Mouse (Mus musculus) hindbrain, embryonic 15.5 days (tissue): Measurements from ENCODE around the gene Gm21319. TPM values are rescaled to one million over a fixed set of nuclear protein-coding genes. Genes with fewer than 3 reads are reported as not detected.
"Not testable (repeated sequence)": the region's sequence is repeated elsewhere in the genome, so short reads cannot be mapped to it uniquely, and the experiment has no call there.

Experiments
- ATAC-seq: fragments of 200-750 bp; cut with Nextera tagmentation; 2 replicates; pipeline ENCODE4 v1.8.0; 2017; ENCODE audit warnings: low read depth, moderate number of reproducible peaks, moderate TSS enrichment; ENCODE audit not compliant: low FRiP score
- H3K27ac ChIP-seq: fragments of 300-500 bp; sonication (generic); replicated peaks from 2 replicates; pipeline ENCODE4 v1.5.1; 2015; ENCODE audit warnings: mild to moderate bottlenecking, inconsistent platforms
- H3K27me3 ChIP-seq: fragments of 300-500 bp; sonication (generic); 2 replicates; pipeline ENCODE4 v1.6.1; 2015; ENCODE audit warnings: control low read depth, inconsistent platforms
- H3K36me3 ChIP-seq: fragments of 300-500 bp; sonication (generic); 2 replicates; pipeline ENCODE4 v1.6.1; 2015; ENCODE audit warnings: control low read depth, inconsistent platforms
- H3K4me1 ChIP-seq: fragments of 300-500 bp; sonication (generic); replicated peaks from 2 replicates; pipeline ENCODE4 v1.6.1; 2015; ENCODE audit warnings: control low read depth, inconsistent platforms
- H3K4me2 ChIP-seq: fragments of 300-500 bp; sonication (generic); 2 replicates; pipeline ENCODE4 v1.6.1; 2015; ENCODE audit warnings: moderate library complexity, mild to moderate bottlenecking, inconsistent platforms
- H3K4me3 ChIP-seq: fragments of 300-500 bp; sonication (generic); 2 replicates; pipeline ENCODE4 v1.5.1; 2015; ENCODE audit warnings: mild to moderate bottlenecking, inconsistent platforms
- H3K9ac ChIP-seq: fragments of 300-500 bp; sonication (generic); 2 replicates; pipeline ENCODE4 v1.6.1; 2015; ENCODE audit warnings: inconsistent platforms
- H3K9me3 ChIP-seq: fragments of 300-500 bp; sonication (generic); 2 replicates; pipeline ENCODE4 v1.6.1; 2016; ENCODE audit warnings: control low read depth, inconsistent platforms
- WGBS: fragments of 180-500 bp; shearing (Covaris S2); methylation state at CpG from one replicate; pipeline ENCODE4 v1.1.7; 2015; 5-methylcytosine and 5-hydroxymethylcytosine counted together
- polyA plus RNA-seq: library from polyadenylated mRNA; unstranded; fragments of >200 nt; fragmentation: Nextera tagmentation; extraction: Ambion mirVana; gene quantifications from 2 replicates; pipeline ENCODE4 v1.2.1, GENCODE M21; 2015

Gm21319 gene
- not detected in 2 replicates for polyA plus RNA-seq

DNA sequence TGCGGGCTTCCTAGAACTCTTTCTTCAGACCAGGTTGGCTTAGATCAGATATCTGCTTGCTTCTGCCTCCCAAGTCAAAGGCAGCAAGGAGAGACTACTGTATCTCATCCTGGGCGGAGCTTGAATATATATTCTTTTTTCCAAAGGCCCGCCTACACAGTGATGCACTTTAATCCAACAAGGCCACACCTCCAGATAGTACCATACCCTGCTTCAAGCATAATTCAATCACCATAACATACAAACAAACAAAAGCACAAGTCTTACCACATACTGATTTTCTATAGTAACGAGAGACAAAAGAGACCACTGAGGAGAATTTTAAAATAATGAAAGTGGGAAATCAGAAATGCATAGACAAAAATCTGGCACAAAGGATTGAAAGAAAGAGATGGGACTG lies at the start of gene Gm21319:
TSS of gene Gm21319 (minus strand) at position 101 of the 400 bp plus-strand sequence.
- not testable (repeated sequence) for H3K27me3 ChIP-seq, H3K9ac ChIP-seq, H3K36me3 ChIP-seq, ATAC-seq, H3K27ac ChIP-seq, H3K4me1 ChIP-seq, H3K4me2 ChIP-seq, H3K4me3 ChIP-seq, H3K9me3 ChIP-seq
- 90% methylated on average over 4 of the region's 4 CpGs for WGBS

GRCm38 (mm10) chr12:87816277-87816676 lies 40.7 kb upstream of the Gm21319 start, which contains the start of gene BB287469:
BB287469 (plus strand) TSS chr12:87816577.
- H3K27me3 ChIP-seq, H3K4me2 ChIP-seq, H3K36me3 ChIP-seq, H3K4me3 ChIP-seq, H3K9ac ChIP-seq, H3K9me3 ChIP-seq, ATAC-seq, H3K4me1 ChIP-seq, H3K27ac ChIP-seq: not testable (repeated sequence)
- WGBS: 93% methylated on average over 6 of the region's 6 CpGs

- H3K27me3 ChIP-seq, H3K4me1 ChIP-seq, H3K9me3 ChIP-seq, ATAC-seq, H3K36me3 ChIP-seq, H3K4me2 ChIP-seq, H3K4me3 ChIP-seq, H3K27ac ChIP-seq, H3K9ac ChIP-seq: not testable (repeated sequence)
- 87% methylated on average over 5 of the region's 5 CpGs for WGBS
Observed at GRCm38 (mm10) chr12:87797971-87798370, 22.4 kb upstream of the Gm21319 start.

- not testable (repeated sequence) for H3K4me1 ChIP-seq, H3K4me3 ChIP-seq, H3K27ac ChIP-seq, H3K27me3 ChIP-seq, ATAC-seq, H3K9me3 ChIP-seq, H3K36me3 ChIP-seq, H3K4me2 ChIP-seq, H3K9ac ChIP-seq
- WGBS: 91% methylated on average over 1 of the region's 1 CpGs
Observed at GRCm38 (mm10) chr12:87795212-87795611, 19.7 kb upstream of the Gm21319 start, which contains the start of gene Gm21936. Gm21936 (plus strand) TSS chr12:87795512.

Other genes with a start within 250 kb of the Gm21319 start
- not detected in 2 replicates for gene Oog1, start 173.1 kb downstream of the Gm21319 start, polyA plus RNA-seq
- gene Gm4027, start 156.9 kb downstream of the Gm21319 start, polyA plus RNA-seq: not detected in 2 replicates
- not detected in 2 replicates for gene Gm16381, start 131.1 kb downstream of the Gm21319 start, polyA plus RNA-seq
- not detected in 2 replicates for gene Gm21936, start 19.8 kb upstream of the Gm21319 start, polyA plus RNA-seq
- gene BB287469, start 40.8 kb upstream of the Gm21319 start, polyA plus RNA-seq: not detected in 2 replicates
- not detected in 2 replicates for gene Gm2001, start 66.6 kb upstream of the Gm21319 start, polyA plus RNA-seq
- not detected in 2 replicates for gene Gm2016, start 98.3 kb upstream of the Gm21319 start, polyA plus RNA-seq
- not detected in 2 replicates for gene Gm2022, start 119.6 kb upstream of the Gm21319 start, polyA plus RNA-seq
- gene Gm2035, start 144.1 kb upstream of the Gm21319 start, polyA plus RNA-seq: not detected in 2 replicates
- gene Gm2042, start 178.3 kb upstream of the Gm21319 start, polyA plus RNA-seq: not detected in 2 replicates
- gene Gm2075, start 236.1 kb upstream of the Gm21319 start, polyA plus RNA-seq: not detected in 2 replicates
- gene Gm6803, start 243.0 kb upstream of the Gm21319 start, polyA plus RNA-seq: not detected in 2 replicates